Mouse (Mus musculus) left cerebral cortex, adult 6 months (tissue): ENCODE results near the gene Oxgr1. TPM values are rescaled to one million over a fixed set of nuclear protein-coding genes. Genes with fewer than 3 reads are reported as not detected.

Source experiments
- long read RNA-seq, 2 experiments: library from polyadenylated mRNA; unstranded; transcript quantifications; one replicate each; pipeline ENCODE4 v2.0.0; 2019 to 2020
- polyA plus RNA-seq: library from polyadenylated mRNA; unstranded; fragments of <200 nt; fragmentation: Nextera tagmentation; gene quantifications from 2 replicates; pipeline ENCODE4 v1.2.3, GENCODE M21; 2021

The Oxgr1 gene
- polyA plus RNA-seq = 0.06 TPM in 1 of 2 replicates, not detected in the other
- long read RNA-seq, experiment 1 = 0 reads
- long read RNA-seq, experiment 2 = 0 reads

GRCm38 (mm10) chr14:120042187-120042820 is at the start of gene Oxgr1:
Gene Oxgr1 (minus strand): TSS chr14:120042435.

Other genes with a start within 250 kb of the Oxgr1 start
- 131 and 158 TPM in 2 replicates for gene Mbnl2, start 233.2 kb upstream of the Oxgr1 start, polyA plus RNA-seq